Mouse (Mus musculus): ENCODE results near the gene Ppp2r5c. TPM values are rescaled to one million over a fixed set of nuclear protein-coding genes. Genes with fewer than 3 reads are reported as not detected.

The Ppp2r5c gene
- total and polyA plus RNA-seq, 3 experiments, result 72.0 to 100.0 (median 93.9) TPM

- no peaks in the 10 kb centered on the region for H3K4me1 ChIP-seq (ENCODE audit: control insufficient read depth in 1 of 2, insufficient read depth in 2 of 2, low read length in 2 of 2)
- no peaks in the 10 kb centered on the region for H3K9me3 ChIP-seq (replicated peaks; ENCODE audit: insufficient read depth, low read length)
- no peak for TF ChIP-seq TBP (IDR thresholded peaks at IDR 0.05; ENCODE audit: low read depth, low read length)
- TF ChIP-seq TCF12 (IDR thresholded peaks at IDR 0.05; ENCODE audit: low read depth, low read length), result no peak
- TF ChIP-seq UBTF (IDR thresholded peaks at IDR 0.05; ENCODE audit: borderline replicate concordance, insufficient read depth, low read depth, low read length), result no peak
- no peak for TF ChIP-seq ZKSCAN1 (IDR thresholded peaks at IDR 0.05; ENCODE audit: low read depth, low read length)
- no peak for TF ChIP-seq POLR2AphosphoS5 (IDR thresholded peaks at IDR 0.05; ENCODE audit: borderline replicate concordance, low read depth, low read length)
- TF ChIP-seq ZMIZ1 (IDR thresholded peaks at IDR 0.05; ENCODE audit: low read depth, low read length), result no peak
- TF ChIP-seq MYC (IDR thresholded peaks at IDR 0.05; ENCODE audit: low read depth, low read length), result no peak
- no peak for TF ChIP-seq GATA1 (IDR thresholded peaks at IDR 0.05; ENCODE audit: low read depth, low read length)
- no peak for TF ChIP-seq MAZ (IDR thresholded peaks at IDR 0.05; ENCODE audit: low read depth, low read length)
- H3K27me3 ChIP-seq (ENCODE audit: control insufficient read depth in 1 of 2, insufficient read depth in 2 of 2, low read length in 2 of 2), result no peaks in the 10 kb centered on the region
- H3K79me2 ChIP-seq (ENCODE audit: control insufficient read depth, insufficient read depth, low read length, poor library complexity), result no peaks in the 10 kb centered on the region
- no peak overlapping the region for H3K27ac ChIP-seq (ENCODE audit: control insufficient read depth, low read depth, low read length)
- DNase-seq (ENCODE audit: low read depth, low spot score), result no peak
- peaks cover 0 to 6% of the 10 kb centered on the region in 2 experiments; a peak in 2 of 4 replicates for H3K36me3 ChIP-seq (ENCODE audit: control insufficient read depth in 1 of 2, insufficient read depth in 2 of 2, low read length in 2 of 2)
- H3K4me3 ChIP-seq (ENCODE audit: control insufficient read depth in 1 of 2, insufficient read depth in 1 of 2, low read depth in 2 of 2, low read length in 2 of 2), result no peak overlapping the region
- no peak overlapping the region for H3K9ac ChIP-seq (ENCODE audit: control insufficient read depth, low read depth, low read length, poor library complexity, severe bottlenecking)
These were observed 111.3 kb downstream of the Ppp2r5c start for GRCm38 (mm10) chr12:110558175-110558574.

GRCm38 (mm10) chr12:110563383-110563782 is 116.5 kb downstream of the Ppp2r5c start:
- no peaks in the 10 kb centered on the region for H3K79me2 ChIP-seq (ENCODE audit: control insufficient read depth, insufficient read depth, low read length, poor library complexity)
- peaks cover 0 to 8% of the 10 kb centered on the region in 2 experiments; a peak in 2 of 4 replicates for H3K36me3 ChIP-seq (ENCODE audit: control insufficient read depth in 1 of 2, insufficient read depth in 2 of 2, low read length in 2 of 2)

GRCm38 (mm10) chr12:110564848-110565247 is 117.9 kb downstream of the Ppp2r5c start:
- Histone ChIP-seq H3K36me3 (ENCODE audit: control insufficient read depth in 1 of 2, insufficient read depth in 2 of 2, low read length in 2 of 2) (peaks cover 0 to 8% of the 10 kb centered on the region in 2 experiments; a peak in 2 of 4 replicates), H3K9me3 (replicated peaks; ENCODE audit: insufficient read depth, low read length) (no peaks in the 10 kb centered on the region), H3K27me3 (ENCODE audit: control insufficient read depth in 1 of 2, insufficient read depth in 2 of 2, low read length in 2 of 2) (no peaks in the 10 kb centered on the region), H3K4me3 (ENCODE audit: control insufficient read depth in 1 of 2, insufficient read depth in 1 of 2, low read depth in 2 of 2, low read length in 2 of 2) (no peak overlapping the region), H3K79me2 (ENCODE audit: control insufficient read depth, insufficient read depth, low read length, poor library complexity) (no peaks in the 10 kb centered on the region), H3K4me1 (ENCODE audit: control insufficient read depth in 1 of 2, insufficient read depth in 2 of 2, low read length in 2 of 2) (no peaks in the 10 kb centered on the region), H3K9ac (ENCODE audit: control insufficient read depth, low read depth, low read length, poor library complexity, severe bottlenecking) (no peak overlapping the region), H3K27ac (ENCODE audit: control insufficient read depth, low read depth, low read length) (no peak overlapping the region)
- TF ChIP-seq GATA1 (IDR thresholded peaks at IDR 0.05; ENCODE audit: low read depth, low read length) (no peak), TBP (IDR thresholded peaks at IDR 0.05; ENCODE audit: low read depth, low read length) (no peak), SMC3 (IDR thresholded peaks at IDR 0.05; ENCODE audit: low read depth, low read length) (no peak), MAX (IDR thresholded peaks at IDR 0.05; ENCODE audit: low read length) (no peak), POLR2AphosphoS5 (IDR thresholded peaks at IDR 0.05; ENCODE audit: borderline replicate concordance, low read depth, low read length) (no peak), MEF2A (IDR thresholded peaks at IDR 0.05; ENCODE audit: extremely low read depth, insufficient replicate concordance, low read depth, low read length, poor library complexity, severe bottlenecking) (no peak), JUND (IDR thresholded peaks at IDR 0.05; ENCODE audit: low read depth, low read length) (no peak), MYC (IDR thresholded peaks at IDR 0.05; ENCODE audit: low read depth, low read length) (no peak), POLR2A (IDR thresholded peaks at IDR 0.05; ENCODE audit: control insufficient read depth in 1 of 2, insufficient read depth in 1 of 2, low read depth in 1 of 2, low read length in 2 of 2, poor library complexity in 1 of 2) (no peak), NRF1 (IDR thresholded peaks at IDR 0.05; ENCODE audit: insufficient read depth, low read depth, low read length, poor library complexity, severe bottlenecking) (no peak), CHD2 (IDR thresholded peaks at IDR 0.05; ENCODE audit: low read length) (no peak), E2F4 (IDR thresholded peaks at IDR 0.05; ENCODE audit: borderline replicate concordance, low read depth, low read length) (no peak), ZNF384 (IDR thresholded peaks at IDR 0.05; ENCODE audit: low read depth, low read length) (no peak), UBTF (IDR thresholded peaks at IDR 0.05; ENCODE audit: borderline replicate concordance, insufficient read depth, low read depth, low read length) (no peak), TCF12 (IDR thresholded peaks at IDR 0.05; ENCODE audit: low read depth, low read length) (no peak)
- DNase-seq (ENCODE audit: low read depth, low spot score), result no peak

More at GRCm38 (mm10) chr12:110563383-110563782, 116.5 kb downstream of the Ppp2r5c start:
- H3K4me3 ChIP-seq (ENCODE audit: control insufficient read depth in 1 of 2, insufficient read depth in 1 of 2, low read depth in 2 of 2, low read length in 2 of 2), result no peak overlapping the region
- TF ChIP-seq ETS1 (IDR thresholded peaks at IDR 0.05; ENCODE audit: low read depth, low read length), result no peak
- TF ChIP-seq USF1 (IDR thresholded peaks at IDR 0.05; ENCODE audit: low read depth, low read length), result no peak
- TF ChIP-seq POLR2AphosphoS5 (IDR thresholded peaks at IDR 0.05; ENCODE audit: borderline replicate concordance, low read depth, low read length), result no peak
- TF ChIP-seq RCOR1 (IDR thresholded peaks at IDR 0.05; ENCODE audit: low read depth, low read length), result no peak
- no peak for TF ChIP-seq ELF1 (IDR thresholded peaks at IDR 0.05; ENCODE audit: low read depth, low read length)
- no peaks in the 10 kb centered on the region for H3K9me3 ChIP-seq (replicated peaks; ENCODE audit: insufficient read depth, low read length)
- no peak overlapping the region for H3K9ac ChIP-seq (ENCODE audit: control insufficient read depth, low read depth, low read length, poor library complexity, severe bottlenecking)
- no peak for DNase-seq (ENCODE audit: low read depth, low spot score)
- no peak overlapping the region for H3K27ac ChIP-seq (ENCODE audit: control insufficient read depth, low read depth, low read length)
- no peaks in the 10 kb centered on the region for H3K4me1 ChIP-seq (ENCODE audit: control insufficient read depth in 1 of 2, insufficient read depth in 2 of 2, low read length in 2 of 2)
- no peaks in the 10 kb centered on the region for H3K27me3 ChIP-seq (ENCODE audit: control insufficient read depth in 1 of 2, insufficient read depth in 2 of 2, low read length in 2 of 2)

Measured in MEL (cell line).